Mouse (Mus musculus) 3134 (cell line): ENCODE data around the gene Adgrg7.
A peak's percentile ranks its signal among the peaks of the same experiment; 100 is the strongest.

Source experiments
- DNase-seq: peaks from one replicate; pipeline ENCODE4 v3.0.0-alpha.2; 2011; ENCODE audit warnings: low spot score; ENCODE audit not compliant: insufficient read length; ENCODE audit errors: extremely low read depth

Gene Adgrg7

DNA sequence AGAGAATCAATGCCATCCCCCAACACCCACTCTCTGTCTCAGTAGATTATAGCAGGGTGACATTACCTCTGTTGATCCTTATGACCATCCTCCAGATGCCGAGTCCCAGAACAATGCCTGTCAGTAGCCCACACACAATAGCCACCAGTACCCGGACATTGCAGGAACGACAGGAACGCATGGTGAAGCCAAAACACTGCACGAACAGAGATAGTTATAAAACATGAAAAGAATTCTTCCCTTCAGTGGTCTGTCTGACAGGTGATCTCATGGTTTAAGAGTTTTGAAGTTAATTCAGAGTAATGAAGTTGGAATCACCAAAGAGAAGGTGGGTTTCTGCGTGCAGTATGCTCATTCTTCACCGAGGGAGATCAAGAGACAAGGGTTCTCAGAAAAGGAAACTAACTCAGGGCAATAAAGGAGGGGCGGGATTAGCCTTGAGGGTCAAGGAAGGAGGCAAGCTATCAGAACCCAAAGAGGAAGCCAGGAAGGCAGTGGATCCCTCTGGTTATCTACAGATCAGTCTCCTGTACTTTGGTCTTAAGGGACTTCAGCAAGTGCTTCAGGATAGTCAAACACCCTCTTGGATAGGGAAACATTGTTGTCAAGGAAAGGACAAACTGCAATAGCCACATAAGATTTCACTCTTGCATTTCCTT is at the start of gene Adgrg7:
Gene Adgrg7 (minus strand): TSS at position 375 of the 659 bp plus-strand sequence.
- no peak for DNase-seq

- no peak for DNase-seq
Measured at GRCm38 (mm10) chr16:56842988-56843387, 47.3 kb upstream of the Adgrg7 start.

GRCm38 (mm10) chr16:56833312-56833711 is 37.7 kb upstream of the Adgrg7 start:
- no peak for DNase-seq

GRCm38 (mm10) chr16:56831986-56832385 is 36.3 kb upstream of the Adgrg7 start:
- DNase-seq = no peak

DNA sequence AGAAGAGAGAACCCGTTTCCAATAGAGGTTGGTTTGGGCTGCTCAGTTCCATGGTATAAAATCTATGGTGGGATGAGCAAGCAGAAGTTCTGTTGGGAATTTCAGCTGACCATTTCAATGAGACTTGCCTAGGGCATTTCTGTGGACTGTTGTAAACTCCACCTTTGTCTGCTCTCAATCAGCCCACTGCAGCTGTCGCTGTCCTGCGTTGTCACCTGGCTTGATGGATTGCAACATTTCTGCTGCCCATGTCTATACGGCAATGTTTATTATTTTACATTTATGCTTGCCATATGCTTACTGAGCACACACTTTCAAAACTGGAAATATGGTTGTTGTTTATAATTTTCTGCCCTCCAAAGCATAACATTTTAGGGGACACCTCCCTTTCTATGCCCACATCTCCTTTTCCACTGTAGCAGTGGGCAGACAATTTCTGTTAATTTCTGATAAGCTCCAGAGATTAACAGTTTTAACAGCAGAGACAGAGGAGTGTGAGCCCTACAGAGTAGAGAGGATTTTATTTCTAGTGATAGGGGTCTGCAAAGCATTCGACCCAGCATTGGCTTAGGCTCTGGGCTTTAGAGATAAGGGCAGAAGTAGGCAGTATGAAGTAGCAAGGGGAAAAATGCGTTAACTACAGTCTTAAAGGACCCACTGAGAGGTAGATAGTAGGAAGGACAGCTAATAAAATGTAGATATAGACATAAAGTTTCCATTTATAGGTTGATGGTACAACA is 5.9 kb upstream of the Adgrg7 start:
- no peak for DNase-seq

GRCm38 (mm10) chr16:56800946-56801345 is 5.3 kb upstream of the Adgrg7 start:
- no peak for DNase-seq

DNA sequence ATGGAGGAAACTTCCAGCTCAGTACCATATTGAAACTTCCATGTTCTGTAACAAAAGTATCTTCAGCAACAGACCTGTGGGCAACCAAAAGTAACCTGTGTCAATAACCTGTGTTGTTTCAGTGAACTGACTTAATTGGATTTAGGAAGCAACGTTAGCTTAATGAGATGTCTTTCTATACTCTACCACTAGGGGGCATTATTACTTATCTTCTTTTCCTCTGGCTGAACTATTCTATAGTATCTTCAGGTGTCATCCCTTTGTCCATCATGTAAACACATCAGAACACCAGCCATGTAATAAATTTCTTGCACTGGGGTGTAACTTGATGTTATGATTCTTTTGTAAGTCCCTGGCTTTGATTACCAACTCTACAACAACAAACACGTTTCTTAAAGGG is 4.8 kb upstream of the Adgrg7 start:
- DNase-seq = no peak

DNA sequence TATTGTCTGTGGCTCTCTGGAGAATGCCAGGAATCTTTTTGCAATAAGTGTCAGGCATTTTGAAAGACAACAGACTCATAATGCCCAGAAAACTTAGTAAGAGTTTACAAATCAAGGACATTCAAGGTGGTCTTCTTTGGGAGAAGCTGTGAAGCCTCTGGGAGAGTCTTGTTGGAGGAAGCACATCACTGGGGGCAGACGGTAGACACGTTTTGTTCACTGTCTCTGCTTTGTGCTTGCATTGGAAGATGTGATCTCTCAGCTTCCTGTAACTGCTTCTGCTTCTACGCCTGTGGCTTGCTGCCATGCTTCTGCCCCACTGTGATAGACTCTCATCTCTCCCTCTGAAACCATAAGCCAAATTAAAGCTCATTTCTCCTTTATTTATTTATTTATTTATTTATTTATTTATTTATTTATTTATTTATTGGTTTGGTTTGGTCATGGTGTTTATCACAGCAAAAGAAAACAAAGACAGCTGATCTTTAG is 3.9 kb upstream of the Adgrg7 start:
- DNase-seq = no peak

DNA sequence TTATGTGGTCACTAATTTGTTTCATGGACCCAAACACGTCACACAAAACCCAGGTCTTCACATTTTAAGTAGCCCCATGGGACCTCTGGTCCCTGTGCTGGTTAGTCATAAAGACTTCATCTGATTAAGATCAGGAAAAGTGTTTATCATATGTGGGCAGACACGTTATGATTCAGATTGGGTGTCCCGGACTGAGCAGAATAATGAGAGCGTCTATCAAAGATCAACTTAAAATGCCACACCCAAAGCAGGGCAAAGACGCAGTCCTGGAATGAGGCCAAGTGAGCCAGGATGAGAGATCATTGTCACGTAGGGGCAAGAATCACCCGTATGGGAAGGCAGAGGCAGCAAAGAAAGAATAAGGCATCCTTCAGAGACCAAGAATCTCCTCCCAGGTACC is 3.2 kb upstream of the Adgrg7 start:
- DNase-seq = no peak

DNA sequence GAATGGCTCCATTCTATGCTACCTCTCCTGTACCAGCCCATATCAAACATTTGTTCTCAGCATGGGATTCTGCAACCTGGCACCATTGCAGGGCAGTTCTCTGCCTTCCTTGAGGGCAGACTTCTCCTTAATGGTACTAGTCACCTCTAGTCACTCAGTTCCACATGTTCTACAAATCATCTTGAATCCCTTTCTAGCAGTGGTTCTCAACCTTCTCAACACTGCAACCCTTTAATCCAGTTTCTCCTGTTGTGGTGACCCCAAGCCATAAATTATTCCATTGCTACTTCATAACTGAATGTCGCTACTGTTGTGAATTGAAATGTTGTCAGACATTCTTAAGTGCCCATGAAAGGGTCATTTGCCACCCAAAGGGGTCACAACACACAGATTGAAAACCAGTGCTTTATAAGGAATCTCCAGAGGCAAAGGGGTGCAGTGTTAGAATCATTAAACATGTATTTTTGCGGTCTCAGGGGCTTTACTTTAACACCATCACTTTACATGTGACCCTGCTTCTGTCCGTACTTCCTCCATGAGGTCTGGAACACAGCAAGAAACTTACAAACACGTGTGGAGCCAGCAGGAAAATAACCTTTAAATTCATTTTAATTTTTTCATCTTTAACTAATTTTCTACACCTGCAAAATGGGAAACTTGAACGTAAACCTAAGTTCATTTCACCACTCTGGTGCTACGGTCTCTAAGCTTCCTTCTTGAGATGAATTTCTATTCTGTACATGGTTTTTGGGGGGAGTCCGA is 1.1 kb downstream of the Adgrg7 start:
- no peak for DNase-seq

DNA sequence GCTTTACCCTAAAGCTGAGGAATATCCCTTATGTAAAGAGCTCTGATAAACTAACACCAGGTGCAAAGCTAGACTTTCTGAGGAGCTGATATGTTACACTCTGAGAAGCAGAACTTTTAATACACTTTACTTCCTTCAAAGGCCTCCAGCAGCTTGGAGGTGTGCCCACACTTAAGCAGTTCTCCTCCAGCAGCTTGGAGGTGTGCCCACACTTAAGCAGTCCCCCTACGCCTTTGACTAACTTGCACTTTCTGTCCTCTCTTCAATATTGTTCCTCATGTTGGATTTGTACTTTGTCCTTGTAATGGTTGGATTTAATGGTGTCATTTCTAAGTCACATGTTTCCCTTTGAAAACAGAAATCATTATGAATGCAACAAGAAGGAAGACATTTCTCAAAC is 1.9 kb downstream of the Adgrg7 start:
- DNase-seq = no peak

- no peak for DNase-seq
Measured at GRCm38 (mm10) chr16:56785943-56786342, 9.7 kb downstream of the Adgrg7 start.

GRCm38 (mm10) chr16:56771163-56772105 is 24.2 kb downstream of the Adgrg7 start:
- peak; percentile 3 for DNase-seq

DNA sequence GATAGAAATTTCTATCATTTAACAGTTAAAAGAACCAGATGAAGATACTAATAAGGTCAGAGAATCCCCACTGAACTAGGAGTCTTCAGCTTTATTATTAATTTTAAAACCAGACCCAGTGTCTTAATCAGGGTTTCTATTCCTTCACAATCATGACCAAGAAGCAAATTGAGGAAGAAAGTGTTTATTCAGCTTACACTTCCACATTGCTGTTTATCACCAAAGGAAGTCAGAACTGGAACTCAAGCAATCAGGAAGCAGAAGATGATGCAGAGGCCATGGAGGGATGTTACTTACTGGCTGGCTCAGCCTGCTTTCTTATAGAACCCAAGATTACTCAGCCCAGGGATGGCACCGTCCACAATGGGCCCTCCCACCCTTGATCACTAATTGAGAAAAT is 66.6 kb downstream of the Adgrg7 start:
- DNase-seq = no peak

DNA sequence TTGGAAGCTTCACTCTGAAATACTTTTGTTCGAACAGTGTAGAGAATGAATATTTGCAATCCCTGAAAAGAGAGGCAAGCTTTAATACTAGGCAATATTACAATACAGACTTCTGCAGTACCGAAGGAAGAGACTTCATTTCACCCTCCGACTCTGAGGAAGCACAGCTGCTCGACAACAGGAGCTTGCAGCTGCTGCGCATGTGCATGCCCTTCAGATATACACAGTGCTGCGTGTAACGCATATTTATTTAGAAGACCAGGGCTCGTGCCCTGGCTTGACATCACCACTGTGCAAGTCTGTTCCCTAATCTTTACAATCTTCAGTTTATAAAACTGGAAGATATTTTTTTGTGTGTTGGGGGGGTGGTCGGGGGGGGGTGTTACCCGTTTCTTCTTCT is 70.7 kb downstream of the Adgrg7 start:
- DNase-seq = no peak

DNA sequence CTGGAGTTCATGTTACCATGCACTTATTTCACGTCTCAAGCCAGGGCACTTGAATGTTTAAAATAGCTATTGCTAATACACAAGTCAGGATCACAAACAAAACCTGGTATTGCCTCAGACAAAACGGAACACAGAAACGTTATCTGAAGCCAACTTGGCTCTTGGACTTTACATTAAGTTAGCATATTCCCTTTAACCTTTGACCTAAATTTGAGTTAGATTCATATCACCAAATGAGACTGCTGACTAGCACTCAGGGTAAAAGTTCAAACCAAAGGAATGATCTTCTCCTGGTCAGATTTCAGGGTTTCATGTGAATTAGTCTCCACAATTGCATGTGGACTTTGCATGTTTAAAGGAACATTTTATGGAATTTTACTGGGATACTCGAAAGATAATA is 73.3 kb downstream of the Adgrg7 start:
- no peak for DNase-seq

- no peak for DNase-seq
Measured at GRCm38 (mm10) chr16:56719031-56719430, 76.6 kb downstream of the Adgrg7 start.

DNA sequence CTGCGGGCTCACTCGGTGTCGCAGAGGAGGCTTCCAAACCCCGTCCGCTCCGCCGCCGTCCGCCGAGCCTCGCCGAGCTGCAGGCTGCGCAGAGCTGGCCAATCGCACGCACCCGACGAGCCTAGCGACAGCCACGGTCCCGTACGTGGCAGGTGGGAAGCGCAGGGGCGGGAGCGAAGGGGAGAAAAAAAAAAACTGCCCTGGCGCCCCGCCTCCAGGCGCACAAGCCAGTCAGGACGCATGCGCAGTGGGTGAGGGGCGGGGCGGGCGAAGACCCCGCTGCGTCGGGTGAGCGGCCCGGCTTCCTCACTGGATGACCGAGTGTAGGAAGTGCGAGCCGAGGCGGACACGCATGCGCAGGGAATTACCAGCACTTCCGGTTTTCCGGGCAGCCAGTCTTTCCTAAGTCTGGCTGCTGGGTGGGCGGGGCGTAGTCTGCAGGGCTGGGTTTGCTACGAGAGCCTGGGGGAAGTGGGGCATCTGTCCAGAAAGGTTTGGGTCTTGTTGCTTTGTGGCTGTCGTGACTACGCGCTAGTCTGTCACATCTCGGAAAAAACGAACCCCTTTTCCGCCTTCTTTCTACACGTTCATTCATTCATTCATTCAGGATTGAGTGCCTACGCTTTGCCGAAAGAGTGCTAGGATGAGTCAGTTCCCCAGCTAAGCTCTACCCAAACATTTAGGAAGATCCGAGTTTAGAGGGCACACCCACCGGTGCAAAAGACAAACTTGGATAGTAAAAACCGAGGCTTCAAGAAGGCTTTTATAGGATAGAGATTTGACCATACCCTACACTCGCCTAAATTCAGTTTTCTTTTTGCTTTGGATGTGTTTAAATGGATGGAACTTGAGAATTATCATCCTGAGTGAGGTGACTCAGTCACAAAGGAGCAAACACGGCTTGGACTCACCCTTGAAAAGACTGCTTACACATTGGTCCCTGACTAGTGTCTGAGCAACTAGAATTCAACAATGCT is 78.1 kb downstream of the Adgrg7 start, which contains the start of gene Tfg:
Gene Tfg (minus strand): TSS at position 227 of the 977 bp plus-strand sequence.
- DNase-seq = peak; percentile 99

- DNase-seq = no peak
Measured at GRCm38 (mm10) chr16:56716557-56717179, 79.0 kb downstream of the Adgrg7 start.
